Mouse (Mus musculus) forebrain, embryonic 11.5 days (tissue): ENCODE measurements at regions not wholly inside any gene's neighbourhood (a gene's known extent, or its start where the extent isn't known, plus 50 kb on each side); places are given as distances from the start of the nearest gene placed in this dataset.

Source experiments
- ATAC-seq: fragments of 200-750 bp; cut with Nextera tagmentation; replicated peaks from 2 replicates; pipeline ENCODE4 v1.8.0; 2017; ENCODE audit warnings: moderate TSS enrichment; ENCODE audit not compliant: low FRiP score
- DNase-seq: peaks from one replicate; pipeline ENCODE4 v3.0.0-alpha.2; 2017; ENCODE audit warnings: low spot score
- H3K27ac ChIP-seq: fragments of 300-500 bp; sonication (generic); 2 replicates; pipeline ENCODE4 v1.5.1; 2014; ENCODE audit warnings: low read depth, low read length
- H3K27me3 ChIP-seq: fragments of 300-500 bp; sonication (generic); 2 replicates; pipeline ENCODE4 v1.6.1; 2014; ENCODE audit warnings: mild to moderate bottlenecking, low read length, mixed read lengths; ENCODE audit not compliant: control insufficient read depth, insufficient read depth
- H3K36me3 ChIP-seq: fragments of 300-500 bp; sonication (generic); 2 replicates; pipeline ENCODE4 v1.6.1; 2014; ENCODE audit warnings: mild to moderate bottlenecking, low read length, moderate library complexity, mixed read lengths; ENCODE audit not compliant: control insufficient read depth, insufficient read depth
- H3K4me1 ChIP-seq: fragments of 300-500 bp; sonication (generic); replicated peaks from 2 replicates; pipeline ENCODE4 v1.6.1; 2014; ENCODE audit warnings: low read length, mixed read lengths; ENCODE audit not compliant: control insufficient read depth, insufficient read depth
- H3K4me2 ChIP-seq: fragments of 300-500 bp; sonication (generic); 2 replicates; pipeline ENCODE4 v1.6.1; 2014; ENCODE audit warnings: low read depth, mild to moderate bottlenecking, low read length, moderate library complexity, mixed read lengths; ENCODE audit not compliant: severe bottlenecking
- H3K4me3 ChIP-seq: fragments of 300-500 bp; sonication (generic); 2 replicates; pipeline ENCODE4 v1.5.1; 2014; ENCODE audit warnings: low read depth, low read length
- H3K9ac ChIP-seq: fragments of 300-500 bp; sonication (generic); 2 replicates; pipeline ENCODE4 v1.6.1; 2014; ENCODE audit warnings: low read length
- H3K9me3 ChIP-seq: fragments of 300-500 bp; sonication (generic); 2 replicates; pipeline ENCODE4 v1.6.1; 2016; ENCODE audit warnings: low read length, mixed read lengths; ENCODE audit not compliant: control insufficient read depth
- WGBS: fragments of 180-500 bp; shearing (Covaris S2); extraction: QIAGEN DNeasy Blood & Tissue Kit; methylation state at CpG from one replicate; pipeline ENCODE4 v1.1.7; 2014; 5-methylcytosine and 5-hydroxymethylcytosine counted together

GRCm38 (mm10) chr1:184326191-184326590, 292.1 kb upstream of the 1700056E22Rik start:
- Histone ChIP-seq H3K36me3 (no peaks in the 10 kb centered on the region), H3K9ac (no peak overlapping the region), H3K4me3 (no peak overlapping the region), H3K27me3 (no peaks in the 10 kb centered on the region), H3K4me1 (no peaks in the 10 kb centered on the region), H3K9me3 (no peaks in the 10 kb centered on the region), H3K4me2 (no peak overlapping the region), H3K27ac (no peak overlapping the region)
- DNase-seq = no peak
- 93% methylated on average over 3 of the region's 3 CpGs for WGBS
- ATAC-seq = no peak

- no peaks in the 10 kb centered on the region for H3K9me3 ChIP-seq
- H3K4me2 ChIP-seq = no peak overlapping the region
- no peaks in the 10 kb centered on the region for H3K4me1 ChIP-seq
- WGBS = 88% methylated on average over 2 of the region's 2 CpGs
- no peak overlapping the region for H3K9ac ChIP-seq
- H3K4me3 ChIP-seq = no peak overlapping the region
- H3K36me3 ChIP-seq = no peaks in the 10 kb centered on the region
- DNase-seq (no peak), ATAC-seq (no peak)
- H3K27ac ChIP-seq = no peak overlapping the region
- H3K27me3 ChIP-seq = no peaks in the 10 kb centered on the region
These were observed 290.1 kb upstream of the 1700056E22Rik start for GRCm38 (mm10) chr1:184324234-184324633.

- Histone ChIP-seq H3K4me1 (no peaks in the 10 kb centered on the region), H3K4me2 (no peak overlapping the region), H3K27me3 (no peaks in the 10 kb centered on the region), H3K9ac (no peak overlapping the region), H3K27ac (no peak overlapping the region), H3K4me3 (no peak overlapping the region), H3K9me3 (no peaks in the 10 kb centered on the region), H3K36me3 (no peaks in the 10 kb centered on the region)
- WGBS = 86% methylated on average over 3 of the region's 3 CpGs
- DNase-seq (no peak), ATAC-seq (no peak)
These were observed 286.5 kb upstream of the 1700056E22Rik start for GRCm38 (mm10) chr1:184320521-184321177.

DNA sequence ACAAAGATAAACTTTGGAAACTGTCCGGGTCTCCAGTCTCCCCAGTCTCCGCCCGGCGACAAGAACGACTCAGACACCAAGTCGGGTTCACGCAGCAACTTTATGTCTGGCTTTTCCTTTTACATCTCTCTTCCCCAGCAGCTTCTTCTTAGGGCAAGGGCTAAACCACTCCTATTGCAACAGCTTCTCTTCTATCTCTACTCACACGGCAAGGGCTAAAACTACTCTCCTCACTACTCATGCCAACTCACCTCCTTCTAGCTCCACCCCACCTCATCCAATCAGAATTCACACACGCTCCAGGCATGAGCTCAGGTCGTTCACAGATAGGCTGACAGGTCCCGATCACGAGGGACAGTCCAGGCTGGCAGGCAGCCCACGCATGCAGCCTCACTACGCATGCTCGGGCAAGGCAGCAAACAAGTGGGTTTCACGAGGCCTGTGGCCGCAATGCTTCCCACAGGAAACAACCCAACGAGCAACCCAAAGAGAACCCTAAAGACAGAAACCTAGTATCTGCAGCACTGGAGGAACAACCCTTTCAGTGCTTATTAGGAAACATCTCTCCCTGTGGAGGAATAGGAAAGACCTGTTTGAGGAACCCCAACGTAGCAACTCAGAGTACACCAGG, 276.2 kb upstream of the 1700056E22Rik start:
- 91% methylated on average over 19 of the region's 19 CpGs for WGBS
- Histone ChIP-seq H3K4me1 (no peaks in the 10 kb centered on the region), H3K4me2 (no peak overlapping the region), H3K4me3 (no peak overlapping the region), H3K9me3 (no peaks in the 10 kb centered on the region), H3K36me3 (no peaks in the 10 kb centered on the region), H3K27ac (no peak overlapping the region), H3K9ac (no peak overlapping the region), H3K27me3 (no peaks in the 10 kb centered on the region)
- DNase-seq = no peak
- ATAC-seq = no peak

GRCm38 (mm10) chr1:184304813-184305212, 270.7 kb upstream of the 1700056E22Rik start:
- no peak overlapping the region for H3K4me3 ChIP-seq
- DNase-seq (no peak), ATAC-seq (no peak)
- H3K27me3 ChIP-seq = no peaks in the 10 kb centered on the region
- no peak overlapping the region for H3K27ac ChIP-seq
- no peaks in the 10 kb centered on the region for H3K36me3 ChIP-seq
- 87% methylated on average over 4 of the region's 4 CpGs for WGBS
- no peaks in the 10 kb centered on the region for H3K9me3 ChIP-seq
- no peak overlapping the region for H3K4me2 ChIP-seq
- H3K4me1 ChIP-seq = no peaks in the 10 kb centered on the region
- H3K9ac ChIP-seq = no peak overlapping the region

DNA sequence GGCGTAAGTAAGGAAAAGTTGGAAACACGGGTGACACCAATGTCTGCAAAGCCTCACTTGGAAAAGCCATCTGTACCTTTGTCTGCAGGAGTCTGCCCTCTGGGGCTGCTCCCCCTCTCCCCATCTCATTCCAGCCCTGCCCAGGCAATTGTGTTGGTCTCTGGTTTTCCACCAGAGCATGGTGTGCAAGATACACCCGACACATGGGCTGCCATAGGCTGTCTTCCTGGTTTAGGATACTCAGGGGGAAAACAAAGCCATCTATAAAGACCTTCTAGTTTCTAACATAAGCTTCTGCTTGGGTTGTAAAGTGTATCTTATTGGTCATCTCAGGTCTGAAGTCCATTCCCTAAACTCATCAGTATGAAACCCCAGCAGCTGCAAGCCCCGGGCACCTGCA, 270.1 kb upstream of the 1700056E22Rik start:
- Histone ChIP-seq H3K4me3 (no peak overlapping the region), H3K4me2 (no peak overlapping the region), H3K4me1 (no peaks in the 10 kb centered on the region), H3K9me3 (no peaks in the 10 kb centered on the region), H3K36me3 (no peaks in the 10 kb centered on the region), H3K27ac (no peak overlapping the region), H3K27me3 (no peaks in the 10 kb centered on the region), H3K9ac (no peak overlapping the region)
- 88% methylated on average over 4 of the region's 4 CpGs for WGBS
- no peak for ATAC-seq
- DNase-seq = no peak

DNA sequence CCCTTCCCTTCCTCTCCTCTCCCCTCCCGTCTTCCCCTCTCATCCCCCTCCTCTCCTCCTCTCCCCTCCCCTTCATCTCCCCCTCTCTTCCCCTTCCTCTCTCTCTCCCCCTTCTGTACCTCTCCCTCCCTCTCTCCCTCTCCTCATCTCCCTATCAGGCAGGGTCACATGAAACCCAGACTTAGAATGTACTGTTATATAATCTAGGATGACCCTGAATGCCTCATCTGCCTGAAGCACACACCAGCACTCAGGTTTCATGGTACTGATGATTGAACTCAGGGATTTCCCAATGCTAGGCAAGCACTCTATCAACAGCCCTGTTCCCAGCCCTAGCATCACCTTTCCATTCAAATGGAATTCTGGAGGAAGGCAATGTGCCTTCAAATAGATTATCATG, 264.6 kb upstream of the 1700056E22Rik start:
- Histone ChIP-seq H3K4me3 (no peak overlapping the region), H3K4me2 (no peak overlapping the region), H3K9me3 (no peaks in the 10 kb centered on the region), H3K9ac (no peak overlapping the region), H3K27ac (no peak overlapping the region), H3K27me3 (no peaks in the 10 kb centered on the region), H3K36me3 (no peaks in the 10 kb centered on the region), H3K4me1 (no peaks in the 10 kb centered on the region)
- WGBS = 55% methylated on average over 1 of the region's 1 CpGs
- ATAC-seq = no peak
- no peak for DNase-seq

DNA sequence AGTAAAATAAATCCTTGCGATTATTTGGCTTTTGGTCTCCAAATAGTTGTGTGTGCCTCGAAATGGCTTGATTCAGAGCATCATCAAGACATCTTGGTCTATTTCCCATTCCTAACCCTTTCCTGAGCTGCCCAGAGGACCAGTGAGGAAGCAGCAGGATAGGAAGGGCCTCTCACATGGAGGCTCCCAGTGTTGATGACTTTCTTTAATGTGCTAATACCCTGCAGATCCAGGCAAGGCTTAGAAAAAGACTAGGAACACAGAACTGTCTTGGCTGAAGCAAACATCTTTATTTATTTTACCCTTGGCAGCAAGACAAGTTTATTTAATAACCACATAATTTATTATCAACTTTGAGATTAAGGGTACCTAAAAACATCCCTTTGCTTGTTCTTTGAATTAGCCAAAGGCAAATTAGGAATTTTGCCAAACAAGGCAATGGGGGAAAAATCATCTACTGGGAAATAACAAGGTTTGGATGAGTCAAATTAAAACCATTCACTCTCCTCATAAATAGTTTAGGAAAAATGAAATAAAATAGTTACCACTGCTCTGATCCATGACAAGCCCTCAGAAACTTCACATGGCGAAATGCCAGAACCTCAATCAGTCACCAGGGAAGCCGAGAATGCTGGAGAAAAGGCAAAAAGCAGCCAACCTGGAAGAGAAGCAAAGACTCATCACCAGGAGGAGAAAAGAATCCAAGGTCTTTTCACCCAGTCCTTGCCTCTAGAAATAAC, 263.1 kb upstream of the 1700056E22Rik start:
- no peak overlapping the region for H3K9ac ChIP-seq
- ATAC-seq = no peak
- DNase-seq = no peak
- no peaks in the 10 kb centered on the region for H3K27me3 ChIP-seq
- H3K36me3 ChIP-seq = no peaks in the 10 kb centered on the region
- no peak overlapping the region for H3K27ac ChIP-seq
- H3K9me3 ChIP-seq = no peaks in the 10 kb centered on the region
- H3K4me3 ChIP-seq = no peak overlapping the region
- no peaks in the 10 kb centered on the region for H3K4me1 ChIP-seq
- 86% methylated on average over 4 of the region's 4 CpGs for WGBS
- no peak overlapping the region for H3K4me2 ChIP-seq
